Mouse (Mus musculus) bone marrow, adult 2 months (tissue): ENCODE results near the gene Zbtb48.

Experiments
- CTCF ChIP-seq: fragments of 200-500 bp; IDR thresholded peaks from 2 replicates; pipeline ENCODE4 v1.5.1; 2011; ENCODE audit warnings: low read length, control low read depth; ENCODE audit not compliant: control insufficient read depth, insufficient read depth
- POLR2A ChIP-seq: fragments of 200-500 bp; IDR thresholded peaks from 2 replicates; pipeline ENCODE4 v1.6.1; 2011; ENCODE audit warnings: low read depth, mild to moderate bottlenecking, control low read depth, low read length, borderline replicate concordance; ENCODE audit not compliant: control insufficient read depth

DNA sequence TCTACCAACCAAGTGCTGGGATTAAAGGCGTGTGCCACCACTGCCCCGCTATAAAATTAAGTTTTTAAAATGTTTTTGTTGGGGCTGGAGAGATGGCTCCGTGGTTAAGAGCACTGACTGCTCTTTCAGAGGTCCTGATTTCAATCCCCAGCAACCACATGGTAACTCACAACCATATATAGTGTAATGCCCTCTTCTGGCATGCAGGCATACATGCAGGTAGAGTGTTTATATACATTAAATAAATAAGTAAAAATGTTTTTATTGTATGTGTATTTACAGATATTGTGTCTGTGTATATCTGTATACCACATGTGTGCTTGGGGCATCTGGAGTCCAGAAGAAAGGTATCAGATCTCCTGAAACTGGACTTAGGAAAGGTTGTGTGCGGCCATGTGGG is 26.1 kb downstream of the Zbtb48 start:
- TF ChIP-seq CTCF (no peak), POLR2A (no peak)
